Mouse (Mus musculus) c-Kit-positive CD71-positive TER-119-positive erythroid progenitor cells, embryonic 14.5 days (primary cell): ENCODE measurements around the gene Mrpl23.

Source experiments
- DNase-seq: peaks from one replicate; pipeline ENCODE4 v3.0.0-alpha.2; 2013; ENCODE audit warnings: low spot score

Gene Mrpl23

GRCm38 (mm10) chr7:142532671-142533058 lies at the start of gene Mrpl23:
TSS of gene Mrpl23 (plus strand) at chr7:142532686.
- DNase-seq = no peak

GRCm38 (mm10) chr7:142483136-142483535 lies 49.4 kb upstream of the Mrpl23 start:
- no peak for DNase-seq

DNA sequence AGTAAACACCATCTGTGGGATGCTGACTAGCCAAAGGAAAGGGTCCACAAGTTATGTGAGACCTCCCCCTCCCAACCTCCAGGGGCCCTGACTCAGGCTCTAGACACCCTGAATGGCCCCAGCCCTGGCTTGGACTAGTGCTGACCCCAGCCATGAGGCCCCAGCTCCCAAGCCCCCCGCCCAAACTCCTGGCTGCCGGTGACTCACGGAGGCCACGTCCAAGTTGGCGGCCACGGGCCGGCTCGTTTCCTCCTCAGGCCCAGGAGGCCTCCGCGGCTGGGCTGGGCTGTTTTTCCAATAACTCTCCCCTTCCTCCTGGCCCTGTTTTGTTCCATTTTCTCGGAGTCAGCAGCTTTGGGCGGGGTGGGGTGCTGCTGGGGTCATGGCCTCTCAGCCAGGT lies 47.7 kb upstream of the Mrpl23 start:
- no peak for DNase-seq

DNA sequence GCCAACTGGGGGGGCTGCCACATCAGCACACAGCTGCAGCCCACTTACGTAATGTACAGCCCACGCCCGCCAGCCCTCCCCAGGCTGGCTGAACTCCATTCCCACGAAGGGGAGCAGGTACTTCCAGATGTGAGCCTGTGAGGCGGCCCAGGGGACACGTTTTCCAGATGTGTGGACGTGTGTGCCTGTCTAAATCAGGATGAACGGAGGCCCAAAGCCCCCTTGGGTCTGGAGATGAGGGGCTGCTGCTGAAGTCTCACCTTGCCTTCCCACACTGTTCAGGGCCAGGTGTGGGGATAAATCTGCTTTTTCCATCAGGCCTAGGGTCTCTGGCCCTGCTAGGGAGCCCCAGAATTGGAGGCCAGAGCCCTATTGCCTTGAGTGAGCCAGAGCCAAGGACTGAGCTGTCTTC lies 45.7 kb upstream of the Mrpl23 start:
- DNase-seq = no peak

GRCm38 (mm10) chr7:142487341-142487859 lies 45.1 kb upstream of the Mrpl23 start:
- DNase-seq = no peak

- DNase-seq = no peak
Measured at GRCm38 (mm10) chr7:142488053-142488452, 44.4 kb upstream of the Mrpl23 start.

DNA sequence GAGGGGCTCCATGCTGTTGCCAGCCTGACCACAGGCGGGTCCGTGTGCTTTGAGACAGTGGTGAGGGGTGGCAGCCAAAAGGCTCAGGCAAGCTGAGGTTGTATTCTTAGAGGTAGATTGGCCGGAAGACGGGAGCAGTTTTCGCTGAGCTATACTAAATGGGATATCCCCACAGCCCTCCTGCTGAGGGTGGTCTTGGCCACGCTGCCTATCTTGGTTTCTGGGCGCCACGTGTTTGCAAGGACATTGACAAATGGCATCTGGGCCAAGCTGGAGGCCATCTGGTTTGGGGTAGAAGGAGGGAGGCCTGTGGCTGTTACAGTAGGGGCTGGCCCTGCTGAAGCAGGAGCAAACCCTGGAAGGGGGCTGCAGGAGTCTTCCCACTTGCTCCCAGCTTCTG lies 39.0 kb upstream of the Mrpl23 start:
- DNase-seq = no peak

- no peak for DNase-seq
Measured at GRCm38 (mm10) chr7:142496158-142496557, 36.3 kb upstream of the Mrpl23 start.

GRCm38 (mm10) chr7:142496800-142497199 lies 35.7 kb upstream of the Mrpl23 start:
- DNase-seq = no peak

DNA sequence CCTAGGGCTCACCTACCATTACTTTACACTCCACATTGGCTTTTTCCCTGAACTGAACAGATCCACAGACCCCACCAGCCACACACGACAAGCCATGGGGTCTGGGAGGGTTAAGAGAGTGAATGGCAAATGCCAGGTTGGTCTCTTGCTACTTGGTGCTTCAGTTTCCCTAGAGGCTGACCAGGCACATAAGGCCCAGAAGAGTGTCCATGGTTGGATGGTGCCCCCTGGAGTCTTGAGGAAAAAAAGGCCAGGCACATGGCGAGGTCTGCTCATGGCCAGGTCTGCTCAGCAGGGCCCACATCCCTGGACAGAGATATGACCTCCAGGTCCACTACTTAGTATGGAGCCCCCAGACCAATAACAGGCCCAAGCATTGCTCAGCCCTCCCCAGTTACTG lies 34.7 kb upstream of the Mrpl23 start:
- DNase-seq = no peak

- no peak for DNase-seq
Measured at GRCm38 (mm10) chr7:142498575-142498974, 33.9 kb upstream of the Mrpl23 start, which contains the start of gene Tnnt3. TSS of gene Tnnt3 (plus strand) at chr7:142498836.

GRCm38 (mm10) chr7:142499010-142499721 lies 33.3 kb upstream of the Mrpl23 start:
- no peak for DNase-seq

DNA sequence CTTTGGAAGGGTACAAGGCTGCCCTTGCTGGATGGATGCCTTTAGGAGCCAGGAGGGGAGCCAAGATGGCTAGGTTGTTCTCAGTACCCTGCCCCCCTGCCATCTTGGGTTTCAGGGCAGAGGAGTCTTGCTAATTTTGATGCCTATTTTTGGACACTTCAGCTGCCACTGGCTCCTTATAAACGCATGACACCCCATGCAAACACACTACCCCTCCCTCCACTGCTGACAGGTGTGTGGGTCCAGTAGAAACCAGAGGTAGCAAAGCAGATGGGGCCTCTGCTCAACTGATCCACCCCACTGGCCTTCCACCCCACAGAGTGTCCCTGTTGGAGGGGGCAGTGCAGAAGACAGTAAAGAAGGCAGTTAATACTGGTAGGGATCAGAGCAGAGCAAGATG lies 32.5 kb upstream of the Mrpl23 start:
- no peak for DNase-seq

- no peak for DNase-seq
Measured at GRCm38 (mm10) chr7:142503206-142503605, 29.3 kb upstream of the Mrpl23 start.

DNA sequence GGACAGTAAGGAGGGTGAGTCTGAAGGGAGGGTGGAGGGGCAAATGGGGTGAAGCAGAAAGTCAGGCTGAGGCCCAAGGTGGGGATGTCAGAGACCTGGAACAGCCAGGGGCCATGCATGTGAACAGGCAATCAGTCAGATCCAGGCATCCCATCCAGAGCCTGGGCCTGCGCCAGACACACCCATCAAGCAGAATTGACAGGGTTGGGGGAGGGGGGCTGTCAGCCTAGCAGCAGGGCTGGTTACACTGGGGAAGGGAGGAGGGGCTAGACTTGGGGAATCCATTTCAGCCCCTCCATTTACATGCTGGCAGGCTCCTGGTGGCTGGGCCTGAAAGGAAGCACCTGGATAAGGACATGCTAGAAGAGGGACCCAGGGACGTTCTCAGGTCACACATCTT lies 26.5 kb upstream of the Mrpl23 start:
- no peak for DNase-seq

- DNase-seq = no peak
Measured at GRCm38 (mm10) chr7:142506501-142506900, 26.0 kb upstream of the Mrpl23 start.

DNA sequence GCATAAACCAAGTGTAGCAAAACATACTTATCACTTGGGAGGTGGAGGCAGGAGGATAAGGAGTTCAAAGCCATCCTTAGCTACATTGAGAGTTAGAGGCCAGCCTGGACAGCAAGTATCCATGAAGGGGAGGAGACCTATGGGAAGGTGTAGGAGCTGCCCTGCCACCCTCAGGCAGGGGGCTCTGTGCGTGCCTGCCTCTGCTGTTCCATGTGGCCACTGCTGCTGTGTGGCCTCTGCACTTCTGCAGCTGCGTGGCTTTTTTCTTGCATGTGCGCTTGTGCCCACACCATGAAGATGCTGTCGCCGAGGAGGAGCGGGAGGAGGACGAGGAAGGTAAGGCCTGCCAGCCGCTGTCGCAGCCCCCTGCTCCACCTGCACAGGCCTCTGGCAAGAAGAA lies 25.0 kb upstream of the Mrpl23 start:
- DNase-seq = no peak

- no peak for DNase-seq
Measured at GRCm38 (mm10) chr7:142509518-142509917, 23.0 kb upstream of the Mrpl23 start.

DNA sequence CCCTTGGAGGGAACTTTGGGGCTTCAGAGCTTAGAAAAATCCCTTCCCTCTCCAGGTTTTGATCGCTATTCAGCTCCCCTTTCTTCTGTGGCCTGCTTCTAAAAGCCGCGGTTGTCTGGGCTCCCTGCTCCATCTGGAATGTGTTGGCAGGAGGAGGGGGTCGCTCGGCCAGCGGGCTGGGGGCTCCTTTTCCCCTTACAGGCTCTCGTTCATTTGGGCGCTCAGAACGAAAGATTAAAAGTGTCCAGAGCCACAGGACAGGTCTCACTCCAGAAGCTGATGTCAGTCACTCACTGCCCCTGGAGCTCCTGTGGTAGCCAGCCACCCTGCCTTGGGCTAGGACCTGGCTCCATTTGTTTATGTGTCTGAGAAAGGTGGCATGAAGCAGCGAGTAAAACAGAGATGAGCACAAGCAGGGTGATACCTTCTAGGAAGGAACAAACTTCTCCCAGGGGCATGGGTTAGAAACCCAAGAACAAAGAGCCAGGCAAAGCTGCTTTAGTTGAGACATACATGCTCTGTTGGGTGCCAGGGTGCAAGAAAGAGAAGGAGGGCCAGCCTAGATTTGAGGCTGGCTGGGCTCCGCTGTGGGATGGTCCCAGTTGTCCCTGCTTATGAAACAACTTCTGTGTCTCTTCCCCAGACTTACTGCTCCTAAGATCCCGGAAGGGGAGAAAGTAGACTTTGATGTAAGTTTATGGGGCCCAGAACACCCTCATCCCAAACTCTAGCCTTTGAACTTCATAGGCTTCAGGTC lies 22.3 kb upstream of the Mrpl23 start:
- DNase-seq = no peak

GRCm38 (mm10) chr7:142514048-142514447 lies 18.4 kb upstream of the Mrpl23 start:
- DNase-seq = no peak

GRCm38 (mm10) chr7:142516221-142516978 lies 16.1 kb upstream of the Mrpl23 start:
- no peak for DNase-seq

DNA sequence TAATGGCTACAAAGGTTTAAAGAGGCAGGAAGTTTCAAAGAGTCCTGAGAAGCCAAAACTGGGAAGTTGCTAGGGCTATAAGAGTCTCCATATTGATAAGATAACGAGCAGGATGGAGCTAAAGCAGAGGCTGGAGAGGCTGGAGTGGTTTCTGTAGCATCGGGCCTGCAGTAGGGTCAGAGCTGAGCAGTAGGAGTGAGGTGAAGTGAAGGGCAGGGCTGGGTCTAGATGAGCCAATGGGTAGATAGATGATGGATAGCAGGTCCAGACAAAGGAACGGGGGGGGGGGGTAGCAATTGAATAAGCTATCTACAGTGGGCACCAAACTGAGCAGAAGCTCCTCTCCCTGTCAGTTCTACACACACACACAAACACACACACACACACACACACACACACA lies 15.0 kb upstream of the Mrpl23 start:
- no peak for DNase-seq

GRCm38 (mm10) chr7:142520331-142520730 lies 12.2 kb upstream of the Mrpl23 start:
- DNase-seq = no peak
